Mouse (Mus musculus): ENCODE measurements at regions not wholly inside any gene's neighbourhood (a gene's known extent, or its start where the extent isn't known, plus 50 kb on each side); places are given as distances from the start of the nearest gene placed in this dataset.

GRCm38 (mm10) chr11:19117121-19117520 lies 98.3 kb upstream of the Meis1 start:
- TF ChIP-seq CTCF (conservative IDR thresholded peaks at IDR 0.05; ENCODE audit: low read length) (no peak), NANOG (IDR thresholded peaks at IDR 0.05; ENCODE audit: borderline replicate concordance, low read length) (no peak), POU5F1 (IDR thresholded peaks at IDR 0.05; ENCODE audit: borderline replicate concordance, low read length) (no peak)

Measured in E14TG2a.4 (cell line).